Mouse (Mus musculus): ENCODE measurements at regions not wholly inside any gene's neighbourhood (a gene's known extent, or its start where the extent isn't known, plus 50 kb on each side); places are given as distances from the start of the nearest gene placed in this dataset.

- no peak for TF ChIP-seq CTCF (IDR thresholded peaks at IDR 0.05; ENCODE audit: low read depth)
- no peak for TF ChIP-seq EP300 (optimal IDR thresholded peaks at IDR 0.05)
Measured at GRCm38 (mm10) chr2:137704948-137705723, 551.2 kb upstream of the Btbd3 start.

Data from stomach, postnatal 0 days (tissue).